In the genomic region with DNA sequence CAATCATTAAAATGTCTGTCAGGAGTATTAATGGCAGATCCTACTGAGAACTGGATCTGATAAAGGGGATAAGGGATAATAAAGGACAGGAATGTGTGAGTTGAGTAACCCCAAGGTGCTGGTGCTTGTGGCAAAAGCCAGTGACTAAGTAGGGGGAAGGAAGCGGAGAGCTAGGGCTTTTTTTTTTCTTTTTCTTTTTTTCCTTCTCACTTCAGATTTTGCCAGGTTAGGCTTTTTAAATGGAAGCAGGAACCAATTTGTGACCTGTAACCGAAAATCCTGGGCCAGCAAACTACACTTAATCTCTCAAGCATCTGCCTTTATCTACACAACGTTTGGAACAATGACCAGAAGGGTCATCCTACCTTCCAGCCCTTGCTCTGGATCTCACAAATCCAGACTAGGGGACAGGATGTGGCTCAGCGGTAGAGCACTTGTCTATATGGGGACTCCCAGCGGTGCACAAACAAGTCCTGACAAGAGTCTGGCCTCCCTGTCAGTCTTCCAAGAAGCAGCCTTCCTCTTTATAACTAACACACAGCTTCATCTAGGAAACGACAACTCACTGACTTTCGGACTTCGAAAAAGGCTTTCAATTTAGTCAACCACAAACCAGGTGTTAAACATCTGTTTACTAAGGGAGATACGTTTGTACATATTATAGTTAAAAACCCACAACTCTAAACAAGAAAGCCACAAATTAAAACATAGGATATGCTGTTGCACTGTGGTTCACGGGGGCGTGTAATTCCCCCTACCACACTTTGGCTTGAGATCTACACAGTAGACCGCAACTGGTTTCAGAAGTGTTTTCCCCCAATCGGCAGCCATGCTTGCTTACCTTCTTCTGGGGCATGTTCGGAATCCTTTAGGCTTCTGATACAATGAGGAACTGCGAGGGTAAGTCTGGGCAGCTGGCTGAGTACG, we compare ENCODE assay signal across 9 mouse cellular contexts. TPM values are rescaled to one million over a fixed set of nuclear protein-coding genes. Genes with fewer than 3 reads are reported as not detected.
DNase-seq lines count a peak whose midpoint lies in the region; ATAC-seq and TF ChIP-seq lines count a peak whose summit lies in the region.
"Had no signal": no experiment of that assay in that cellular context is flagged by ENCODE, and none has a peak within 500 bp of the region (broad histone marks: within the 10 kb centered on the region; RNA-seq: fewer than 3 reads in every experiment).

No protein-coding gene starts in this region.

- TF ChIP-seq CTCF in layer of hippocampus, adult 2 months (conservative IDR thresholded peaks at IDR 0.05): no peak

- H3K9me3 ChIP-seq in ES-E14 (ENCODE audit: control insufficient read depth, insufficient read depth, low read depth, low read length): no peaks in the 10 kb centered on the region
- H3K9me3 ChIP-seq in heart, embryonic 12.5 days (replicated peaks): no peaks in the 10 kb centered on the region
- no peaks in the 10 kb centered on the region for H3K9me3 ChIP-seq in limb, embryonic 15.5 days
- no peaks in the 10 kb centered on the region for H3K9me3 ChIP-seq in neural tube, embryonic 15.5 days (replicated peaks)

- H3K27me3 ChIP-seq in heart, embryonic 12.5 days (replicated peaks): 0 out of 2 replicates have a peak, but pooled peaks cover 6% of the 10 kb centered on the region
- no peaks in the 10 kb centered on the region; the same call in 1 of the 2 replicates for H3K27me3 ChIP-seq in limb, embryonic 15.5 days
- H3K27me3 ChIP-seq in neural tube, embryonic 15.5 days (replicated peaks): peaks cover 9% of the 10 kb centered on the region

- H3K4me3 ChIP-seq in ES-E14 (ENCODE audit: insufficient read depth in 1 of 2, low read depth in 1 of 2, low read length in 2 of 2, poor library complexity in 1 of 2, severe bottlenecking in 1 of 2): peak overlapping the region; percentile 75 to 84
- H3K4me3 ChIP-seq in heart, embryonic 12.5 days: peak overlapping the region; percentile 61
- peak overlapping the region; percentile 54 for H3K4me3 ChIP-seq in limb, embryonic 15.5 days
- peak overlapping the region; percentile 59; the same call in 1 of the 2 replicates for H3K4me3 ChIP-seq in neural tube, embryonic 15.5 days (replicated peaks)
- no peak overlapping the region; the same call in 1 of the 2 replicates for H3K4me3 ChIP-seq in layer of hippocampus, adult 2 months

- H3K9ac ChIP-seq in ES-E14 (ENCODE audit: insufficient read depth, low read depth, low read length, poor library complexity, severe bottlenecking): peak overlapping the region; percentile 84
- peak overlapping the region; percentile 76; the same call in 1 of the 2 replicates for H3K9ac ChIP-seq in heart, embryonic 12.5 days
- H3K9ac ChIP-seq in limb, embryonic 15.5 days: no peak overlapping the region
- peak overlapping the region; percentile 59 for H3K9ac ChIP-seq in neural tube, embryonic 15.5 days (replicated peaks)

- peaks cover 5 to 13% of the 10 kb centered on the region in 2 experiments; a peak in 1 of 4 replicates for H3K4me1 ChIP-seq in ES-E14 (ENCODE audit: control insufficient read depth in 2 of 2, insufficient read depth in 2 of 2, low read length in 2 of 2, poor library complexity in 1 of 2)
- peaks cover 11% of the 10 kb centered on the region; the same call in 1 of the 2 replicates for H3K4me1 ChIP-seq in heart, embryonic 12.5 days (replicated peaks)
- peaks cover 17% of the 10 kb centered on the region for H3K4me1 ChIP-seq in limb, embryonic 15.5 days
- H3K4me1 ChIP-seq in neural tube, embryonic 15.5 days: peaks cover 10% of the 10 kb centered on the region

- ATAC-seq in heart, embryonic 12.5 days (ENCODE audit: insufficient number of reproducible peaks, low FRiP score): no peak
- no peak for ATAC-seq in limb, embryonic 15.5 days (ENCODE audit: insufficient number of reproducible peaks, low FRiP score, low TSS enrichment, low read depth)
- no peak for ATAC-seq in neural tube, embryonic 15.5 days (ENCODE audit: low FRiP score)

- H3K36me3 ChIP-seq in ES-E14 (ENCODE audit: control insufficient read depth, insufficient read depth, low read length, poor library complexity, severe bottlenecking): peaks cover 3% of the 10 kb centered on the region
- no peaks in the 10 kb centered on the region for H3K36me3 ChIP-seq in heart, embryonic 12.5 days
- H3K36me3 ChIP-seq in limb, embryonic 15.5 days: no peaks in the 10 kb centered on the region
- no peaks in the 10 kb centered on the region for H3K36me3 ChIP-seq in neural tube, embryonic 15.5 days

- H3K27ac ChIP-seq in ES-E14 (ENCODE audit: insufficient read depth, low read depth, low read length, poor library complexity, severe bottlenecking): no peak overlapping the region; the same call in 1 of the 2 replicates
- H3K27ac ChIP-seq in heart, embryonic 12.5 days (ENCODE audit: poor library complexity, severe bottlenecking): no peak overlapping the region
- H3K27ac ChIP-seq in limb, embryonic 15.5 days: no peak overlapping the region
- H3K27ac ChIP-seq in neural tube, embryonic 15.5 days (replicated peaks): no peak overlapping the region
- no peak overlapping the region for H3K27ac ChIP-seq in layer of hippocampus, adult 2 months

- WGBS in heart, embryonic 12.5 days: 30% methylated on average over 16 of the region's 16 CpGs
- WGBS in limb, embryonic 15.5 days: 22% methylated on average over 16 of the region's 16 CpGs
- 39% methylated on average over 16 of the region's 16 CpGs for WGBS in neural tube, embryonic 15.5 days

- intact Hi-C loops in left cerebral cortex, postnatal 4 days (cut with DNase I): no loop called here

- in situ Hi-C loops in ES-E14 (cut with MboI; ENCODE audit: low sequenced_read_pairs in 2 of 2, unreplicated experiment in 2 of 2): no loop called here

- DNase-seq in heart, adult 11 months: peak; percentile 87
- DNase-seq in heart, adult 8-10 months (ENCODE audit: low spot score): no peak
- no peak for DNase-seq in ES-E14 (ENCODE audit: low read depth, low spot score)
- DNase-seq in layer of hippocampus, adult 2 months (ENCODE audit: low spot score in 2 of 2): no peak
- DNase-seq in left cerebral cortex, postnatal 4 days: no peak

- H3K4me2 ChIP-seq in heart, embryonic 12.5 days: peak overlapping the region; percentile 99
- H3K4me2 ChIP-seq in limb, embryonic 15.5 days: peak overlapping the region; percentile 98
- peak overlapping the region; percentile 99 for H3K4me2 ChIP-seq in neural tube, embryonic 15.5 days

TF ChIP-seq in ES-E14, 5 proteins besides CTCF, POLR2A, EP300 and RAD21:
- no peak for TF ChIP-seq ZC3H11A (IDR thresholded peaks at IDR 0.05; ENCODE audit: borderline replicate concordance, low read depth, low read length)
- no peak for TF ChIP-seq MAFK (IDR thresholded peaks at IDR 0.05; ENCODE audit: insufficient read depth, low read depth, low read length)
- TF ChIP-seq HCFC1 (IDR thresholded peaks at IDR 0.05; ENCODE audit: borderline replicate concordance, insufficient read depth, low read length): no peak
- TF ChIP-seq ZNF384 (IDR thresholded peaks at IDR 0.05; ENCODE audit: low read depth, low read length): no peak
- no peak for TF ChIP-seq CHD2 (IDR thresholded peaks at IDR 0.05; ENCODE audit: low read depth, low read length)
TF ChIP-seq in ES-E14: peak in this region for 0.

RNA-seq across cellular contexts. Expression of a gene that starts 1.2 kb away (rescaled TPM):
- total RNA-seq in heart, adult 8-10 months (2022): 1 to 10 TPM in 2 of 4 experiments, under 1 TPM in 2; 0.65 to 1.4 (median 0.99) TPM
- total RNA-seq in ES-E14 (2012; rRNA removed): 45.4 and 61.6 TPM in 2 replicates
- polyA plus RNA-seq in heart, embryonic 12.5 days (2016; fragmentation: Nextera tagmentation; extraction: Ambion mirVana): 1.1 TPM in 2 replicates
- 9.6 and 10.4 TPM in 2 replicates for polyA plus RNA-seq in limb, embryonic 15.5 days (2015; fragmentation: Nextera tagmentation; extraction: Ambion mirVana)
- polyA plus RNA-seq in neural tube, embryonic 15.5 days (2015; fragmentation: Nextera tagmentation; extraction: Ambion mirVana): 0.93 and 1.6 TPM in 2 replicates
- total RNA-seq in layer of hippocampus, adult 2 months (2021): under 1 TPM; 0.47 to 0.56 TPM
- under 1 TPM; 0.42 to 0.85 TPM for total RNA-seq in left cerebral cortex, postnatal 4 days (2021)
- total RNA-seq: MEL had no signal

RNA-seq across cellular contexts. Expression of a gene that starts 19.1 kb away (rescaled TPM):
- 1 to 10 TPM; 3.7 to 5.6 (median 5.2) TPM for total RNA-seq in heart, adult 8-10 months (2022)
- 2.1 and 3.5 TPM in 2 replicates for total RNA-seq in ES-E14 (2012; rRNA removed)
- polyA plus RNA-seq in heart, embryonic 12.5 days (2016; fragmentation: Nextera tagmentation; extraction: Ambion mirVana): 7.2 and 9.7 TPM in 2 replicates
- polyA plus RNA-seq in limb, embryonic 15.5 days (2015; fragmentation: Nextera tagmentation; extraction: Ambion mirVana): 4.3 and 5.7 TPM in 2 replicates
- polyA plus RNA-seq in neural tube, embryonic 15.5 days (2015; fragmentation: Nextera tagmentation; extraction: Ambion mirVana): 6.7 and 7.9 TPM in 2 replicates
- total RNA-seq in layer of hippocampus, adult 2 months (2021): 1 to 10 TPM in 1 of 2 experiments, not detected in 1; 1.2 TPM
- 1 to 10 TPM in 1 of 2 experiments, not detected in 1; 3.5 TPM for total RNA-seq in left cerebral cortex, postnatal 4 days (2021)

RNA-seq across cellular contexts. Expression of a gene that starts 31.9 kb away (rescaled TPM):
- 10 to 100 TPM; 28.3 to 33.9 (median 31.1) TPM for total RNA-seq in heart, adult 8-10 months (2022)
- 20.7 and 23.2 TPM in 2 replicates for total RNA-seq in ES-E14 (2012; rRNA removed)
- polyA plus RNA-seq in heart, embryonic 12.5 days (2016; fragmentation: Nextera tagmentation; extraction: Ambion mirVana): 9.6 TPM in 2 replicates
- 8.5 and 9.9 TPM in 2 replicates for polyA plus RNA-seq in limb, embryonic 15.5 days (2015; fragmentation: Nextera tagmentation; extraction: Ambion mirVana)
- polyA plus RNA-seq in neural tube, embryonic 15.5 days (2015; fragmentation: Nextera tagmentation; extraction: Ambion mirVana): 4.9 and 6.0 TPM in 2 replicates
- total RNA-seq in layer of hippocampus, adult 2 months (2021): 10 to 100 TPM in 1 of 2 experiments, 1 to 10 TPM in 1; 9.8 to 11.3 TPM
- total RNA-seq in left cerebral cortex, postnatal 4 days (2021): 10 to 100 TPM; 23.4 to 25.6 TPM

Comparison
In these comparisons a context has a peak if more than half of its experiments do, and no peak if none do; other contexts are left out.
1. RNA of a gene that starts 1.2 kb away (total RNA-seq): 45.4 to 61.6 TPM in ES-E14; 0.65 to 1.4 TPM in heart, adult 8-10 months, 0.42 to 0.85 TPM in left cerebral cortex, postnatal 4 days and 0.47 to 0.56 TPM in layer of hippocampus, adult 2 months; every median in the first group is over 10 times any median in the second.
2. Peak in every context shown above with its lines, with median percentiles within 50 percentile points of each other: H3K4me2 ChIP-seq.